Mouse (Mus musculus) gastrocnemius, postnatal 4 days (tissue): ENCODE results near the gene Hspb11. TPM values are rescaled to one million over a fixed set of nuclear protein-coding genes. Genes with fewer than 3 reads are reported as not detected.

Source experiments
- DNase-seq, 2 experiments: peaks; one replicate each; pipeline ENCODE4 v3.0.0; 2021 to 2022; ENCODE audit warnings: low spot score in 2 of 2, mixed read lengths in 2 of 2
- total RNA-seq, 2 experiments: library from RNA; stranded (reverse); gene quantifications; 2 replicates each; pipeline ENCODE4 v1.2.3; 2021

Gene Hspb11
- total RNA-seq, 2 experiments from 2014 or later = 27.3 to 28.9 TPM

DNA sequence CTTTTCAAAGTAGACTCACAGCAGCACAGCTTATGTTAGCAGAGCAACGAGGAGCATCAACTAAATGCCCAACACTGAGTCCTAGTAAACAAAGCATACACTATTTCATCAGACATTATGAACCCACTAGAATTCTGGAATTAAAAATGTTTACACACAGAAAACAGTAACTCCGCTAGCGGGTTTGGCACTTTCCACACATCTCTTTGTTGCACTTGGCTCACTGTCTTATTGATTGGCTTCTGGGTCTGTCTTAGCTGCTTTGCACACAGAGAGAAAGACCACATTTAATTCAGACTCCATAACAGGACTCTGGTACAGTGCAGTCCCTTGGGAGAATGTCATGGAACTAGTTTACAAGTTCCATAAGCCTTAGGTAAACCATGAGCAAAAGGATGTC, 5.3 kb upstream of the Hspb11 start:
- no peak for DNase-seq

DNA sequence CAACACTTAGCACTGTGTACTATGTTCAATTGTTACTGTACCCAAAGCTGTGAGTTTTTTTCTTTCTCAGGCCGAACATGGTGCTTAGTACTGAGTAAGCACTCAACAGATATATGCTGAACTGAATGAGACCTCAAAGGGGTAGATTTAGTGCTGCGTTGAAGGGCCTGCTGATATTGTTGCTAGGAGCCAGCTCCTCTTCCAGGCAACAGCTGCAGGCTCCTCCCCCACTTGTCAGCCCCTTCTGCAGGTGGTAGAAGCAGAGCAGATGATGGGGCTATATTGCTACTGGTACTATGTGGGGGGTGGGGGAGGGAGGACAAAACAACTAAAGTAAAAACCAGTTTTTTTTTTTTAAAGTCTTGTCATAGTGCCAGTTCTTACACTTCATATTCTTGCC, 3.9 kb upstream of the Hspb11 start:
- no peak for DNase-seq

DNA sequence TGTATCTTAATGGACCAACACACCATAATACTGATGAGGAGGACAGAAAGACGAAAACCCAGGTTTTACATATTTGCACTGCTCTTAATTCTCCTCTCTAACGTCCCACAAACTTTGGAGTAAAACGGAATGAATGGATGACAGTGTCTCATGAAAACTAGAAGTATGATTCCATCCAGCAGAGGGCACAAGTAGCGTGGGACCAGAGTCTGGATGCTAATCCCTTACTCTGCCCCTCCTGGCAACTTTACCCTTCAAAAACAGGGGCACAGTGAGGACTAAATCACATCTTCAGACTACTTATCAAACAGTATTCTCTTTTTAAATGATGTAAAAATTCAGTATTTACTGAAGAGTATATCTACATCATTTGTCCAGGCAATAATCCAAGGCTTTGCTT, 2.9 kb upstream of the Hspb11 start:
- DNase-seq = no peak

DNA sequence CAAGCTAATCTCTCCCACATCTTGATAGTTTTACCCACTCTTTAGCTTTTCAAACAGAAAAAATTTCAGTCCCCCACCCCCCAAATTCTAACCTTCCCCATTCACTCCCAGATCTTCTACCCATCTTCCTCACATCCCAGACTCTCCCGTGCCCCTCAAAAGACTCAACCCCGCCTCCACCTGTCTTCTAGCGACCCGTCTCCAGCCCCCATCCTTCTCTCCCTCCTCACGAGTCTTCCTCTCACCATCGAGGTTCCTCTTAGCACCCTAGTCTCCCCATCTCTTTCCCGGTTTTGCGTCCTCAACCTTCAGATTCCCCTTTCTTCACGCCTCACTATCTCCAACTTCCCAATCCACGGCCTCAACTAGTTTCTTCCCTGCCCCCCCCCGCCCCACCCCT, 871 bp upstream of the Hspb11 start:
- no peak for DNase-seq

DNA sequence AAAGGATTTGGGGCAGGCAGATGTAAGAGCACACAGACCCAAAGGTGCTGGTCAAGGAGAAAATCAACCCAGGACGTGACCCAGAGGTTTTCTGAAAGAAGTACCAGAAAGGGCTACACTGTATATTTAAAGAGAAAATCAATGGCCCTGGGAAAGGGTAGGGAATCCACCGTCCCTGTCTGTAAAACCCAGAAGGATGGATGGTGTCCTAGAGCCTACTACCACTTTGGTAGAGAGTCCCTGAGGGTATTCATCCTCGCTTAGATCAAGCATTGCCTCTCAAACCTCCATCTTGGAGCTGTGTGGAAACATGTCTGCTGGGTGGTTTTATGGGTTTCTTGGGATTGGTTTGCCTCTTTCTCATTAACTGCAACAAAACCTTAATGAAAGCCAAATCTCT, 1.0 kb downstream of the Hspb11 start:
- DNase-seq = no peak

DNA sequence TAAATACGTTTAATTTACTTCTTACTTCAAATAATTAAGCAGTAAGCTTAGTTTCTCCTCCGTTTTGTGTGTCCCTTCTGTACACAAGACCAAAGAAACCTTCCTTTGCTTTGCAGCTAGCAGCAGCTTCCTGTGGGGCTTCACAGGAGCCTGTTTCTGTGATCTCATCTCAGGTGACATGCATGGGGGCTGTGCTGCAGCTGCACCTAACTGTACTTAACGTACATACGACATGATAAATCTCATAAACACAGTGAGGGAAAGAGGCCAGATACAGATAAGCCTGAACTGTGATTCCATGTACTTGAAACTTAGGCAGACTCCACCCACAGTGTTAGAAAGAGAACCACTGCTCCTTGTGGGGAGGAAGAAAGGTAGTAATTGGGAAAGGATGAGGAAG, 6.6 kb downstream of the Hspb11 start:
- no peak for DNase-seq

DNA sequence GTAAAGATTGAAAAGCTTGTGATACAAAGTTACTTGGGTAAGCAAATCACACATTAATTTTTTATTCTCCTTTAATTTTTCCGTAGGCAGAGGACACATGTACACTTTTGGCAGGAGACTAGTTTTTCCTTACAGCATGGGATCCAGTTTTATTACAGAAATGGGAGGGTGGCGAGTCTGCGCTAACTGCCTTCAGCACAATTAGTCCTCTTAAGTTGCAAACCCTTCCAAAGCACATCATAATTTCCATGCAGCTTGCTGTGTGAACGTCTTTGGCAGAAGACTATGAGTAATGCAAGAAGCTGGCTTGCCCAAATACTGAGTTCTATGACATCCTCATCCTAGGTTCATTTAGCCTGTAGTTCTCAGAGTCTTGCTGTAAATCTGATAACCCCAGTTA, 20.3 kb downstream of the Hspb11 start:
- DNase-seq = no peak

DNA sequence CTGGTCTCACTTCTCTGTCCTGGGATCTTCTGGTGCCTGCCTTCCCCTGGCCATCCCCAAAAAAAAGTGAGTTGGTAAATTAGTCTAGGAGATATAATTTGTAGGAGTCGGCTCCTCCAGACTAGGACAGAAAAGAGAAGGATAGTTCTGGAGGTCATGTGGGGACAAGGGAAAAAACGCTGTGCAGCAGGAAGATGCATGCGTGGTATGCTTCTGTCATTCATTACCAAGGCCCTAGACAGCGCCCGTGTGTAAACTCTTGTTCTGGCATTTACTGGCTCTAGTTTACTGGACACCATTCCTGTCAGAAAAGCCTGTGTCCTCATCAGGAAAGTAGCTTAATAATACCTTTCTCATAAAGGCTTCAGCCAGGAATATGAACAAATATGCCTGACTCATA, 21.1 kb downstream of the Hspb11 start:
- no peak for DNase-seq

DNA sequence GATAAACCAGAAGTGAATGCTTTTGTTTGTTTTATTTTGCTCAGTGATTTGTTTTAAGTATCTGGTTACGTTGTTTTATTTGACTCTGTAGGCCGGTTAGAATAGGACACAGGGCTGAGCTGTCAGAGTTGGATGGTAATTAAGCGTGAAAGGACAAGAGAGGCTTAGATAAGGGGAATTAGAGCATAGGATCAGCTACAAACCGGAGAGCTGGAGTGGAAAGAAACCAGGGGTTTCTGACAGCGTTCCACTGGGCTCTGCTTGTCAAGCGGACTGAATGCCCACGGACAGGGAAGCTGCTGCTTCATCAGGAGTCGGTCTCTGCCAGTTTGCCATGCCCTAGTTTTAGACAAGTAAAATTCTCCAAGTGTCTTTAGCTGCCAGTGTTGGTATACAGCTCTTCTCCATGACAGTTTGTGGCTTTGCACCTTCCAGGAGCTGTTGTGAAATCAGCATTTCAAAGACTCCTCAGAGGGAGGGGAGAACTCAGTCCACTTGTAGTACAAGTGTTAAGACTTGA, 24.9 kb downstream of the Hspb11 start:
- DNase-seq = no peak

DNA sequence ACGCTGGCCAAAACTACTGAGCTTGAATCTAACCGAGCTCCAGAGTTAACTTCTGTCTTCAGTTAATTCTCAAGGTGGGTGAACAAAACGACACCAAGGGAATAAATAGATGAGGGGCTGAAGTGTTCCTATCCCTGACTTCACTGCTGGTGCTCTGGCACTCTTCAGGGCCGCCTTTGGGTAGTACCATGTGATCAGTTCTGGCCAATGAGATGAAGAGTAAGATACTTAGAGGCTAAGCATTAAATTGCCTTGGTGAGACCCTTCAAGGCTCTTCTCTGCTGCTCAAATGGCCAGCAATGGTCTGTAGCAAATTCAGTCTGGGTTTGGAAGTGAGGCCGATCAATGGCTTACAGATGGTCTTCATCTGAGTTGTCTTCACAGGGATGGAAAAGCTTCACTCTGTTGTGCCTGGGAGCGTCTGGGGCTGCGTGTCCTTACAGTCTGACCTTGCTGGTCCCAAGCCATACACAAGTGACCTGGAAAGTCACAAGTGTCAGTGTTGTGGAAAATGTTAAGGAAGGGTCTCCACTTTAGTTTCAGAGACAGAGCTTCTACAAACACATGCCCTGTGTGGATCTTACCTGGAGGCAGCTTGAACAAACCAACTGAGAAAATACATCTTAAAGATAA, 27.6 kb downstream of the Hspb11 start:
- no peak for DNase-seq

DNA sequence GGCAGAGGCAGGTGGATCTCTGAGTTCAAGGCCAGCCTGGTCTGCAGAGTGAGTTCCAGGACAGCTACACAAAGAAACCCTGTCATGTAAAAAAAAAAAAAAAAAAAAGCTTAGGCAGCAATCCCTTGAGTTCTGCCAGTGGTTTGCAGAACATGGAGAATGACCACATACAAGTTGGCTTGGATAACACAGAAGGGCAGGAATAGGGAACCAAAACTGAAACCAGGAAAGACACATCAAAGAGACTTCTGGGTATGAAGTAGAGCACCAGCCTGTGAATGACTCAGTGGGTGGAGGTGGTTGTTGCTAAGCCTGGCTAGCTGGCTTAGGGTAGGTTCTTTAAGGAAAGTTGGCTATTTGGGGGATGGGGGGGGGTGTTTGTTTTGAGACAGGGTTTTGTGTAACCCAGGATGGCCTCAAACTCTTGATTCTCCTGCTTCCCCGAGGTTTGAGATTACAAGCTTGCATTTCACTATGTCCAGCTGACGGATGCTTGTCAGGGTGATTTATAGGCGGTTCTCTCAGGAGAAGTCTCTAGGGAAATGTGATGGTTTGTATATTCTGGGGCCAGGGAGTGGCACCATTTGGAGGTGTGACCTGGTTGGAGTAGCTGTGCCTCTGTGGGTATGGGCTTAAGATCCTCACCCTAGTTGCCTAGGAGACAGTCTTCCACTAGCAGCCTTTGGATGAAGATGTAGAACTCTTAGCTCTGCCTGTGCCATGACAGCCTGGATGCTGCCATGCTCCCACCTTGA, 32.2 kb downstream of the Hspb11 start:
- DNase-seq = no peak

DNA sequence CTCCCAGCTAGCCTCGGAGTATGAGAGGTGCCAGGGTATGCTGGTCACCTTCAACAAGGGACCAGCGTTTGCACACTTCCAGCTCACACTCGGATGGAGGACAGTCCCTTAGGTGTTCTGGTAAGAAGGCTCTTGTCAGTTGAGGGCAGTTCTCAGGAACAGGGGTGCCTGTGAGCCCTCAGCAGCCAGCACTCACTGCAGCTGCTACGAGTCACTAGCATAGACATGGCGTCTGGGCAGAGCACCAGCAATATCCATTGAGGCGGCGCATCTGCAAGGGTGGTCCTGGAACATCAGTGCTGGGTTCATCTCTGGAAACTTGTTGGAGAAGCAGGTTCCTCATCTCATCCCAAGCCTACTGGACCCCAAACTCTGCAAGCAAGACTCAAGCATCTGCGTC, 33.0 kb downstream of the Hspb11 start:
- DNase-seq = no peak

DNA sequence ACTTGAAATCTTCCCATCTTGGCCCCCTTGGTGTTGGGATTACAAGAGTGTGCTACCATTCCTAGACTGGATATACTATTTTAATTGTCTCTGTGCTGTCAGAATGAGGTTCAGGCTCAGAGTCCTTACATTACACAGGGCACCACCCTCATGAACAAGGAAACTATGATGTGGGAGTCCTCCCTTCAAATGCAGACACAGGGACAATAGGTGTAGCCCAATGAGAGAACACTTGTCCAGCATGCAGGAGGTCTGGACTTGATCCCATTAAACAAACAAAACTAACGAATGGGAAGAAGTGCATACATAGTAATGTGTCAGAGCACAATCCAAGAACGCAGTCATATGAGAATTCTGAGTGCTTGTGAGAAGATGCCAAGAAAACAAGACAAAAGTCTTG, 34.1 kb downstream of the Hspb11 start:
- DNase-seq = no peak

DNA sequence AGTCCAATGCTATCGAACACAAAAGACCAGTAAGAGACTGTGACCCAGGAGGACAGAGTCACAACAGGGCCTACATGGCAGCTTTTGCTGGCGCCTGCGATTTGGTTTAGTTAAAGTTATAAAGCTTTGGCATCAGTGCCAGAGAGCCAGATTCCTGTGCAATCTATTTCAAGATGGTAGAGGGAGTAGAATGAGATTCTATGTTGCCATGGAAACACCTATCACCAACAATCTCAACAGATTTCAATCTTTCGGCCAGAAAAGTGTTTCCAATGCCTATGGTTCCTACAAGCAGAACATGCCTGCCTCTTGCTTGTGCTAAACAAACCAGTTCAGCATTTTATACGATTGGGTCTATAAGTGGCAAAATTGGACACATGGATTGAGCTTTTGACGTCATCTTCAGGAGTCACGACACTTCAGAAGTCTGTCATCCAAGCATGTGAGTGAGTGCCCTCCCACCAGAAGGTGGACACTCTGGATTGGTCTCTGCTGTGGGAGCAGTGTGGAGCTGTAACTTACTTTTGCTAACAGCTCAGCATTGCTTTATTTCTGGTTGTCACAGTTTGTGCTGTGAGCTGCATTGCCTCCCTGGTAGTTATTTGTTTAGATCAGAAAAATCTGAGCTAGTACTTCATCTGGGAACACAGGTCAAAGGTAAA, 38.3 kb downstream of the Hspb11 start:
- no peak for DNase-seq

DNA sequence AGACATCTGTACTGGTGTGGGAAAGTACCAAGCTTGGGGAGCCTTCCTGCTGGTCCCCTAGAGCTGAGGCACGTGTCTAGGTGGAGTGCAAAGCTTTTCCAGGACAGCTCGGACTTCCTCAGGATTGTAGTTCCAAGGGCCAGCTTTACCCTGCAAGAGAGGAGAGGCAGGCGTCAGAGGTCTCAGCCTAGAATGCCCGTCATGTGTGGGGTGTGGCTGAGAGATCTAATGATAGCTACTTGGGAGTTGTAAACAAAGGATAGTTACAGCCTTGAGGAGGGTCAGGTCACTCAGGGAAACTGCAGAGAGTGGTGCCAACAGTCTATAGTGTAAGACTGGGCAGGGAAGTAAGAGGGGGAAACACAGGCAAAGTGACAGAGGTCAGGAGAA, 38.9 kb downstream of the Hspb11 start:
- no peak for DNase-seq

DNA sequence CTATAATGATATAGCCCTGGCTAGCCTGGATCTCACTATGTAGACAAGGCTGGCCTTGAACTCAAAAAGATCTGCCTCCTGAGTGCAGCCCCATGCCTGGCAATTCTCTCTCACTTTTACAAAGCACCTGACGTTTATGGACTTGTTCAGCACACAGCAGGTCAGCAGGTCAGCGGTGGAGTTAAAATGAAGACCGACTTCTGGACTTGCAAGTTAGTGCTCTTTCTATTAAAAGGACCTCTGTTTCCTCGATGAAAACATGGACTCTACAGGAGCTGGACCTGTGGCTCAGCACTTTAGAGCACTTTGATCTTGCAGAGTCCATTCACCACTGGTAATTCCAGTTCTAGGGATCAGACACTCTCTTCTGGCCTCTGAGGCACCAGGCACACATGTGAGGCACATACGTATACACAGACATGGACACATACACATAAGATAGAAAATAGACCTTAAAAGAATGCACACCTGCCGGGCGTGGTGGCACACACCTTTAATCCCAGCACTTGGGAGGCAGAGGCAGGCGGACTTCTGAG, 44.7 kb downstream of the Hspb11 start:
- DNase-seq = no peak

DNA sequence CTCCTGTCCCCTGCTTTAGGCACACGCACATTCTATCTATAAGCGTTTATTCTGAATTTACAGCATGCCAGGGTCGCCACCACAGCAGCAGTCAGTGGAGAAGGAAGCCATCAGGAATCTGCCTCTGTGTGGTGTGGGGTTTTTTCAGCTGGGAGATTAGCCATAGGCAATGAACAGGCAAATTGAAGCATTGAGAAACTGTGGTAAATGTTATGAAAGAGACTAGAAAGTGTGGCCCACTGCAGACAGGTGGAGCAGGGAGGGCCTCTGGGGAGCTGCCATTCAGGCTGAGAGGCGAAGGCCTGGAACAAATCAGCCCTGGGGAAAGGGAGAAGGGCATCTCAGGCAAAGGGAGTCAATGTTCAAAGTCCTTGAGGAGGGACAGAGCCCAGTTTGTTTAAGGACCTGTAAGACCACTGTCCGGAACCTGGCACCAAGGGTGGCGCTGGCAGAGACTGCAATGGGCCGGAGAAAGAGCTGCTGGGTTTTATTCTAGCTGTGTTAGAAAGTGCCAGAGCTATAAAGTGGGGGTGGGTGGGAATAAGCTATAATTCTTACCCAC, 46.5 kb downstream of the Hspb11 start:
- no peak for DNase-seq

DNA sequence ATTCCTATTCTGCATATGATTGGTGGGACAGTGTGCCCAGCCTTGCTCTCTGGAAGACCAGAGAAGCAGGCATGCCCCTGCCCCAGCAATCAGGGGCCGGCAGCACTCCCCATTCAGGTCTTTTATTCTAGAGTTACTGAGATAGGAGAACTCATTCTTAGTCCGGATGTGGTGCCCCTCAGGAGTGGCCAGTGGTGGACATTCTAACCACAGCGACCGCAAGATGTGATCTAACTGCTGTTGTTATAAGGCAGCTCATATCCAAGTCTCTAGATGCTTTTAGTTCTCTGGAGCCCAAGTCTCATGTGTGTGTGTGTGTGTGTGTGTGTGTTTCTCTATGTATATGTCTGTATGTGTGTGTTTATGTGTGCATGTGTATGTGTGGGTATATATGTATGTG, 47.0 kb downstream of the Hspb11 start:
- DNase-seq = no peak

DNA sequence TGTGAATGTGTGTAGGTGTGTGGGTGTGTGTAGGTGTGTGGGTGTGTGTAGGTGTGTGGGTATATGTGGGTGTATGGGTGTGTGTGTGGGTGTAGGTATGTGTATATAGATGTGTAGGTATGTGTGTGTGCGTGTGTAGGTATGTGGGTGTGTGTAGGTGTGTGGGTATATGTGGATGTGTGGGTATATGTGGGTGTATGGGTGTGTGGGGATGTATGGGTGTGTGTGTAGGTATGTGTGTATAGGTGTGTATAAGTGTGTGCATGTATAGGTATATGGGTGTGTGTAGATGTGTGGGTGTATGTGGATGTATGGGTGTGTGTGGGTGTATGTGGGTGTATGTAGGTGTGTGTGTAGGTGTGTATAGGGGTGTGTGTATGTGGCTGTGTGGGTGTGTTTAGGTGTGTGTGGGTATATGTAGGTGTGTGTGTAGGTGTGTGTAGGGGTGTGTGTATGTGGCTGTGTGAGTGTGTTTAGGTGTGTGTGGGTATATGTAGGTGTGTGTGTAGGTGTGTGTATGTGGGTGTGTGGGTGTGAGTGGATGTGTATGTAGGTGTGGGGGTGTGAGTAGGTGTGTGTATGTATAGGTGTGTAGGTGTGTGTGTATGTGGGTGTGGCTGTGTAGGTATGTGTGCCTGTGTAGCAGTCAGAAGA, 47.6 kb downstream of the Hspb11 start:
- DNase-seq = no peak

DNA sequence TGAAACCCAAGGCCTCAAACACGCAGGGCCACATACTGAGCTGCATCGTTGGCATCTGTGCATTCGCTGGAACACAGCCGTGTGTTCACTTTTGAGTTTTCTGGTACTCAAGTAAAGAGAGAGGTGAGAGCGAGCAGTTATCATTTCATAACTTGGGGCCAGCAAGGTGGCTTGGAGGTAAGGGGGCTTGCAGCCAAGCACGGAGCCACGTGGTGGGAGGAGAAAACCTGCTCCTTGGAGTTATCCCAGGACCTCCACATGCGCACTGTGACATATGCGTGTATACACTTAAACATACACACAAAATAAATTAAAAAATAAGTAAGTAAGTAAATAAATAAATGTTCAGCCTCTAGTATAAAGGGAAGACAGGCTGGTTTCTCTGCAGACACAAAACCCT, 48.8 kb downstream of the Hspb11 start:
- DNase-seq = no peak

DNA sequence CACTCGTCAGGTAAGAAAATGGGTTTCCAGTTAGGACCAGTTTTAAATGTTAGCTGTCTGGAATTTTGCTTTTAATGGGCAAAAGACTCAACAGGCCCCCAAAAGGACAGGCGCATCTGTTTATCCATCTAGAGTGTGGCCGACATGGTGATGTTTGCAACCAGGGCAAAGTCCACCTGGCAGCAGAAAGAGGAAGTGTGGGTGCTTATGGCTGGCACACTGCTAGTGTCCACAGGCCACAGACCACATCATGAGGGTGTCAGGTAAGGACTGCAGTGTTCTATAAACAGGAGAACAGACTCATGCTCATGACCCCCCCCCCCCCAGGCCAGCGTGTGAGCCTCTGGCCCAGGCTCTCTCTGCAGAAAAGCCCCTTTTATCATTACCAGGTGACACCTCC, 49.4 kb downstream of the Hspb11 start:
- DNase-seq = no peak
